Mouse (Mus musculus): ENCODE results near the gene Ccser1.

DNA sequence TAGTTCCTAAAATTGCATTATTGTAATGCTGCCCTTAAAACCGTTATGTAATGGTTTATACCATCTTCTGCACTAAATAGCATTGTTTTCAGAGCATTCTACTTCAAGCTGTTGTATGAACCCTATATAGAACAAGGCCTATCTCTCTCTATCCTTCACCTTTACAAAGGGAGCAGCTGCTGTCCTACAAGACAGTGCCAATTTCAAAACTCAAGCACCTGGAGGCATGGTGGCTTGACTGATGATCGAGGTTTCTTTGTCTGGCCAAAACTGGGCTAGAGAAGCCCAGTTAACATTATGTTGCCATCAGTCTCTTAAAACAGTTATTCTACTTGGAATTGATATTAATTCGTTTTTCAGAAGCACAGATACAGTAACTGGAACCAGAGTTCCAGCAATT is 1160.2 kb downstream of the Ccser1 start:
- TF ChIP-seq POLR2A (IDR thresholded peaks at IDR 0.05; ENCODE audit: insufficient read depth, low read depth, low read length) (no peak), CTCF (IDR thresholded peaks at IDR 0.05; ENCODE audit: insufficient read depth, low read depth, low read length) (no peak)
